Comparison of ENCODE assay signal across 31 mouse cellular contexts in the genomic region with DNA sequence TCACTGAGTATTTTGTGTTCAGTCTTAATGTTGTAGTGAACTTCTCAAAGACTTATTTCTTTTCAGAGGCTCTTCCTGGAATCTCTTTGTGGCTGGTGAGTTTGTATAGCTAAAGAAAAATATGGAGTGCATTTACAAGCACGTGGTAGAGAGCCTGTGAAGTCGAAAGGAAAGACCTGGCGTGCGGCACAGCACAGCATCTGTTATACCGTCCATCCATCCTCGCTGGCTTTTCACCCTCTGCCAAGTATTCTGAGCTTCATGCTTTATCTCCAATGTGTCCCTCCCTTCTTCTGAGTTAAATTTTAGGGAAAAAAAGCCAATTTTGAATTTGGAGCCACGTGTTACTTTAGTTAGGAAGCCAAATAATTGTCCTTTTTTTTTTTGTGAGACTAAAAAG. TPM values are rescaled to one million over a fixed set of nuclear protein-coding genes. Genes with fewer than 3 reads are reported as not detected.
"Had no signal": no experiment of that assay in that cellular context is flagged by ENCODE, and none has a peak within 500 bp of the region (broad histone marks: within the 10 kb centered on the region; RNA-seq: fewer than 3 reads in every experiment).

No protein-coding gene starts in this region.

- H3K9ac ChIP-seq: heart, embryonic 13.5 days; heart, embryonic 15.5 days; hindbrain, embryonic 12.5 days; hindbrain, embryonic 14.5 days; intestine, embryonic 15.5 days; limb, embryonic 12.5 days; liver, embryonic 13.5 days; liver, embryonic 15.5 days; liver, postnatal 0 days had no signal

- H3K4me1 ChIP-seq: heart, embryonic 15.5 days; hindbrain, embryonic 12.5 days; intestine, embryonic 15.5 days; limb, embryonic 10.5 days; limb, embryonic 12.5 days; liver, embryonic 13.5 days; liver, embryonic 15.5 days had no signal

- H3K4me3 ChIP-seq: gastrocnemius, adult 2 months; heart, adult 2 months; heart, embryonic 13.5 days; heart, embryonic 15.5 days; hindbrain, embryonic 10.5 days; hindbrain, embryonic 12.5 days; intestine, embryonic 15.5 days; layer of hippocampus, adult 2 months; left cerebral cortex, adult 2 months; limb, embryonic 10.5 days; limb, embryonic 12.5 days; liver, embryonic 13.5 days; liver, embryonic 15.5 days had no signal

- H3K36me3 ChIP-seq: heart, embryonic 13.5 days; heart, embryonic 15.5 days; hindbrain, embryonic 10.5 days; hindbrain, embryonic 12.5 days; intestine, embryonic 15.5 days; limb, embryonic 10.5 days; limb, embryonic 12.5 days; liver, embryonic 13.5 days; liver, embryonic 15.5 days had no signal

- H3K4me2 ChIP-seq: heart, embryonic 11.5 days; heart, embryonic 13.5 days; heart, embryonic 15.5 days; hindbrain, embryonic 12.5 days; hindbrain, embryonic 14.5 days; intestine, embryonic 15.5 days; limb, embryonic 12.5 days; liver, embryonic 11.5 days; liver, embryonic 13.5 days; liver, embryonic 15.5 days had no signal

- ATAC-seq: hindbrain, embryonic 16.5 days; inflammation-experienced regulatory T-cells, adult 6 months; intestine, embryonic 15.5 days; intestine, postnatal 0 days; liver, postnatal 0 days had no signal

- DNase-seq: gastrocnemius, adult 2 months; gastrocnemius, postnatal 10 days; gastrocnemius, postnatal 25 days; heart, adult 2 months; heart, postnatal 14 days; heart, postnatal 4 days; kidney, adult 18-20 months; kidney, adult 8-10 months; kidney, postnatal 10 days; kidney, postnatal 25 days; kidney, postnatal 4 days; liver; liver, embryonic 13.5 days; liver, postnatal 0 days had no signal

- H3K9me3 ChIP-seq: heart, embryonic 13.5 days; heart, embryonic 15.5 days; hindbrain, embryonic 10.5 days; hindbrain, embryonic 12.5 days; intestine, embryonic 15.5 days; limb, embryonic 10.5 days; limb, embryonic 12.5 days; liver, embryonic 13.5 days; liver, embryonic 15.5 days had no signal

- H3K27me3 ChIP-seq: heart, embryonic 13.5 days; heart, embryonic 15.5 days; hindbrain, embryonic 12.5 days; intestine, embryonic 15.5 days; limb, embryonic 12.5 days; liver, embryonic 13.5 days; liver, embryonic 15.5 days had no signal

- H3K27ac ChIP-seq: gastrocnemius, adult 2 months; heart, adult 2 months; heart, embryonic 13.5 days; heart, embryonic 15.5 days; hindbrain, embryonic 10.5 days; hindbrain, embryonic 12.5 days; hindbrain, embryonic 14.5 days; intestine, embryonic 15.5 days; layer of hippocampus, adult 2 months; left cerebral cortex, adult 2 months; limb, embryonic 10.5 days; limb, embryonic 12.5 days; liver, embryonic 13.5 days; liver, embryonic 15.5 days had no signal

RNA-seq across cellular contexts. Expression of a gene that starts 33.7 kb away (rescaled TPM):
- total RNA-seq: granulocyte monocyte progenitor cell, adult 5-6 weeks had no signal
- polyA plus RNA-seq: inflammation-experienced regulatory T-cells, adult 6 months had no signal
